In genomic region chr7:31172238-31172637, GRCm38 (mm10) we compare ENCODE assay signal across 8 mouse cellular contexts. TPM values are rescaled to one million over a fixed set of nuclear protein-coding genes. Genes with fewer than 3 reads are reported as not detected.
DNase-seq lines count a peak whose midpoint lies in the region; ATAC-seq lines count a peak whose summit lies in the region.

No protein-coding gene starts in this region.

- DNase-seq in heart, postnatal 14 days, result peak; percentile 46 to 64
- no peak for DNase-seq in heart, adult 11 months
- DNase-seq in CD4-positive, CD25-positive, alpha-beta regulatory T cell, adult 2 months (ENCODE audit: low read depth, low spot score), result peak; percentile 89
- peak; percentile 81 for DNase-seq in ZHBTc4 (ENCODE audit: low read depth, low spot score)
- peak; percentile 91 for DNase-seq in induced T-regulatory cell, adult 2 months (ENCODE audit: low read depth)
- DNase-seq in ovary, postnatal 14 days (ENCODE audit: low spot score), result no peak
- no peak for DNase-seq in neural tube, embryonic 10.5 days (ENCODE audit: extremely low spot score, low spot score)

- 0 out of 2 replicates have a peak, but pooled peaks have one; percentile 46 for ATAC-seq in megakaryocyte-erythroid progenitor cell, adult 5-6 weeks (replicated peaks; ENCODE audit: low FRiP score, low TSS enrichment, poor library complexity, severe bottlenecking)

- intact Hi-C loops in heart, postnatal 14 days (cut with DNase I), result loop anchor here (1.0 to 5.0 kb wide), 2 partner anchors 32 to 115 kb away; partner anchors contain the start of genes Fxyd1 and Lgi4

RNA-seq across cellular contexts. Expression of gene Gramd1a, which starts 16.5 kb away (rescaled TPM):
- total RNA-seq in heart, postnatal 14 days (2021), result 10 to 100 TPM; 30.3 to 34.1 TPM
- 75.2 and 78.4 TPM in 2 replicates for total RNA-seq in megakaryocyte-erythroid progenitor cell, adult 5-6 weeks (2014; fragmentation: Nextera tagmentation)
- 19.2 and 29.6 TPM in 2 replicates for total RNA-seq in megakaryocyte-erythroid progenitor cell, adult 5-6 weeks (2017)

RNA-seq across cellular contexts. Expression of gene Scn1b, which starts 45.4 kb away (rescaled TPM):
- 10 to 100 TPM; 17.9 to 18.4 TPM for total RNA-seq in heart, postnatal 14 days (2021)
- total RNA-seq in megakaryocyte-erythroid progenitor cell, adult 5-6 weeks (2014; fragmentation: Nextera tagmentation), result 0.64 TPM in 1 of 2 replicates, not detected in the other
- 1.4 TPM in 1 of 2 replicates, not detected in the other for total RNA-seq in megakaryocyte-erythroid progenitor cell, adult 5-6 weeks (2017)

RNA-seq across cellular contexts. Expression of gene Hpn, which starts 57.1 kb away (rescaled TPM):
- total RNA-seq in heart, postnatal 14 days (2021), result 1 to 10 TPM; 2.1 to 2.3 TPM
- total RNA-seq in megakaryocyte-erythroid progenitor cell, adult 5-6 weeks (2014; fragmentation: Nextera tagmentation), result 103 and 201 TPM in 2 replicates
- total RNA-seq in megakaryocyte-erythroid progenitor cell, adult 5-6 weeks (2017), result 28.3 and 32.3 TPM in 2 replicates

Comparison
In these comparisons a context has a peak if more than half of its experiments do, and no peak if none do; other contexts are left out.
1. DNase-seq: peak in heart, postnatal 14 days (2 of 2), CD4-positive, CD25-positive, alpha-beta regulatory T cell, adult 2 months (single experiment), ZHBTc4 (single experiment) and induced T-regulatory cell, adult 2 months (single experiment); none in heart, adult 11 months (single experiment), ovary, postnatal 14 days (single experiment) and neural tube, embryonic 10.5 days (single experiment).
2. RNA of gene Scn1b, which starts 45.4 kb away (total RNA-seq): 17.9 to 18.4 TPM in heart, postnatal 14 days; 0.64 to 1.4 TPM in megakaryocyte-erythroid progenitor cell, adult 5-6 weeks; every median in the first group is over 4 times any median in the second.
3. RNA of gene Hpn, which starts 57.1 kb away (total RNA-seq): 28.3 to 201 TPM in megakaryocyte-erythroid progenitor cell, adult 5-6 weeks; 2.1 to 2.3 TPM in heart, postnatal 14 days; every median in the first group is over 4 times any median in the second.